Mouse (Mus musculus) lung, embryonic 16.5 days (tissue): ENCODE measurements around the gene Yipf6. TPM values are rescaled to one million over a fixed set of nuclear protein-coding genes. Genes with fewer than 3 reads are reported as not detected.

Experiments used
- polyA plus RNA-seq: library from polyadenylated mRNA; unstranded; fragments of >200 nt; fragmentation: Nextera tagmentation; extraction: Ambion mirVana; gene quantifications from 2 replicates; pipeline ENCODE4 v1.2.1, GENCODE M21; 2015

The Yipf6 gene
- polyA plus RNA-seq, 1 experiment from 2014 or later = 37.5 TPM

Other genes with a start within 250 kb of the Yipf6 start
- 19.1 and 19.3 TPM in 2 replicates for gene Ophn1, start 45.3 kb upstream of the Yipf6 start, polyA plus RNA-seq
- 18.5 and 19.2 TPM in 2 replicates for gene Stard8, start 66.9 kb downstream of the Yipf6 start, polyA plus RNA-seq
- 29.8 and 31.6 TPM in 2 replicates for gene Efnb1, start 199.8 kb downstream of the Yipf6 start, polyA plus RNA-seq